Mouse (Mus musculus) kidney, adult 2 months (tissue): ENCODE measurements around the gene Spata33. TPM values are rescaled to one million over a fixed set of nuclear protein-coding genes. Genes with fewer than 3 reads are reported as not detected.
"Not testable (repeated sequence)": the region's sequence is repeated elsewhere in the genome, so short reads cannot be mapped to it uniquely, and the experiment has no call there.

ENCODE experiments used
- DNase-seq: peaks from one replicate; pipeline ENCODE4 v3.0.0; 2021
- H3K27ac ChIP-seq: fragments of 200-500 bp; 2 replicates; pipeline ENCODE4 v1.5.1; 2012; ENCODE audit warnings: low read depth, low read length, control low read depth, inconsistent platforms; ENCODE audit not compliant: insufficient read depth
- H3K27me3 ChIP-seq: fragments of 200-500 bp; replicated peaks from 2 replicates; pipeline ENCODE4 v1.6.1; 2012; ENCODE audit warnings: mild to moderate bottlenecking, moderate library complexity, low read length, inconsistent platforms; ENCODE audit not compliant: control insufficient read depth, insufficient read depth
- H3K36me3 ChIP-seq: fragments of 200-500 bp; 2 replicates; pipeline ENCODE4 v1.6.1; 2012; ENCODE audit warnings: mild to moderate bottlenecking, moderate library complexity, low read length, inconsistent platforms; ENCODE audit not compliant: control insufficient read depth, insufficient read depth
- H3K4me1 ChIP-seq: fragments of 200-500 bp; 2 replicates; pipeline ENCODE4 v1.6.1; 2011; ENCODE audit warnings: low read length; ENCODE audit not compliant: control insufficient read depth, insufficient read depth
- H3K4me3 ChIP-seq: fragments of 200-500 bp; 2 replicates; pipeline ENCODE4 v1.5.1; 2011; ENCODE audit warnings: mild to moderate bottlenecking, low read depth, low read length, control low read depth; ENCODE audit not compliant: insufficient read depth
- CTCF ChIP-seq: fragments of 200-500 bp; conservative IDR thresholded peaks from 2 replicates; pipeline ENCODE4 v1.5.1; 2011; ENCODE audit warnings: low read depth, mild to moderate bottlenecking, control low read depth, low read length, moderate library complexity, mixed read lengths; ENCODE audit not compliant: insufficient read depth, insufficient read length
- POLR2A ChIP-seq: fragments of 200-500 bp; IDR thresholded peaks from one replicate; pipeline ENCODE4 v1.6.1; 2011; ENCODE audit warnings: low read depth, low read length, control low read depth
- WGBS: fragments of 180-500 bp; shearing (Covaris S2); methylation state at CpG from one replicate; pipeline ENCODE4 v1.1.7; 2018; 5-methylcytosine and 5-hydroxymethylcytosine counted together
- polyA plus RNA-seq: library from polyadenylated mRNA; depleted of rRNA; stranded (reverse); fragments of >200 nt; gene quantifications from 2 replicates; pipeline ENCODE4 v1.2.3, GENCODE M21; 2012

The Spata33 gene
- polyA plus RNA-seq, 1 experiment: 4.6 TPM

DNA sequence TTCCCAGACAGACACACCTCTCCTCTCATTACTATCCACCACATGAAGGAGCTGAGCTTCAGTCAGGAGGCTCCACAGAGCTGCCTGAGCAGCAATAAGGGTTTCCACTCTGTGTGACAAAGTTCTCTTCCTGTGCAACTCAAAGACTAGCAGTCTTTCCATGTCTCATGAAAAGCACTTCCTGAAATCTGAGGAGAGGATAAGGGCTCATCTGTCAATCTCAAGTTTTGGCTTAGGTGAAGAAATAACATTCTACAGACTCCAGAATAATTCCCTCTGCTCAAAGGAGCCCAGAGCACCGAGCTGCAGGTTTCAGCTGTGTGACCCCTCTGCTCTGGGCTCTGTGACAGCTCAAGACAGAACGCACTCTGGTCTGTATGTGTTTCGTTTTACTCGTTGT lies 40.3 kb downstream of the Spata33 start:
- no peaks in the 10 kb centered on the region for H3K27me3 ChIP-seq
- no peak overlapping the region for H3K27ac ChIP-seq
- H3K4me3 ChIP-seq: no peak overlapping the region
- no peaks in the 10 kb centered on the region; the same call in 1 of the 2 replicates for H3K36me3 ChIP-seq
- peaks cover 10% of the 10 kb centered on the region; the same call in 1 of the 2 replicates for H3K4me1 ChIP-seq
- 28% methylated on average over 4 of the region's 4 CpGs for WGBS
- no peak for TF ChIP-seq POLR2A
- DNase-seq: no peak

DNA sequence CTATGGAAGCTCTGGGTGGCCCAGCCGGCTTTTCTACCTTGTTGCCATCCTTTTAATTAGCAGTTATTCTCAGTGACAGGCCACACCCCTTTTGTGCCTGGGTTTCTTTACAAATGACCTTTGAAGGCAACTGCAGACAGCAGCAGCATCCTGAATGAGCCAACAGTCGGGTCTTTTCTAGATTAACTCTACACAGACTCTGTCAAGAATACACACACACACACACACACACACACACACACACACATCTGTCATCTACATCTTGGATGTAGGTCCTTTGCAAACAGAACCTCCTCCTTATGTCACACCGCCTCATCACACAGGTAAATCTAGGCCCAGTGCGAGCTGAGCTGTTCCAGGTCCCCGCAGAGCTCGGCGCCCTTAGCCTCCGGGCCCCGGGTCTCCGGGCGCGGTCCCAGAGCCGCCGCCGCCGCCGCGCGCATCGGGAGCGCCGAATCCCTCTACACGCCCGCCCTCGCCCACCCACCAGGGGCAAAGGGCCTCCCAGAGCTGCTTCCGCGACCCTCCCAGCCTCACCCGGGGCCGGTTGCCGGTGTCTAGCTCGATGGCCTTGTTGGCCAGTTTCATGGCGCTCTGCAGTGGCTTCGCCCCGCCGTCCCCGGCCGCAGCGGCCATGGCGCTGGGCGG lies 40.9 kb downstream of the Spata33 start:
- Histone ChIP-seq H3K27ac (peak overlapping the region; percentile 45), H3K27me3 (no peaks in the 10 kb centered on the region), H3K36me3 (no peaks in the 10 kb centered on the region; the same call in 1 of the 2 replicates), H3K4me1 (peaks cover 10% of the 10 kb centered on the region; the same call in 1 of the 2 replicates), H3K4me3 (peak overlapping the region; percentile 97)
- TF ChIP-seq POLR2A (no peak), CTCF (no peak)
- DNase-seq: peak; percentile 52
- under 1% methylated on average over 40 of the region's 40 CpGs for WGBS

DNA sequence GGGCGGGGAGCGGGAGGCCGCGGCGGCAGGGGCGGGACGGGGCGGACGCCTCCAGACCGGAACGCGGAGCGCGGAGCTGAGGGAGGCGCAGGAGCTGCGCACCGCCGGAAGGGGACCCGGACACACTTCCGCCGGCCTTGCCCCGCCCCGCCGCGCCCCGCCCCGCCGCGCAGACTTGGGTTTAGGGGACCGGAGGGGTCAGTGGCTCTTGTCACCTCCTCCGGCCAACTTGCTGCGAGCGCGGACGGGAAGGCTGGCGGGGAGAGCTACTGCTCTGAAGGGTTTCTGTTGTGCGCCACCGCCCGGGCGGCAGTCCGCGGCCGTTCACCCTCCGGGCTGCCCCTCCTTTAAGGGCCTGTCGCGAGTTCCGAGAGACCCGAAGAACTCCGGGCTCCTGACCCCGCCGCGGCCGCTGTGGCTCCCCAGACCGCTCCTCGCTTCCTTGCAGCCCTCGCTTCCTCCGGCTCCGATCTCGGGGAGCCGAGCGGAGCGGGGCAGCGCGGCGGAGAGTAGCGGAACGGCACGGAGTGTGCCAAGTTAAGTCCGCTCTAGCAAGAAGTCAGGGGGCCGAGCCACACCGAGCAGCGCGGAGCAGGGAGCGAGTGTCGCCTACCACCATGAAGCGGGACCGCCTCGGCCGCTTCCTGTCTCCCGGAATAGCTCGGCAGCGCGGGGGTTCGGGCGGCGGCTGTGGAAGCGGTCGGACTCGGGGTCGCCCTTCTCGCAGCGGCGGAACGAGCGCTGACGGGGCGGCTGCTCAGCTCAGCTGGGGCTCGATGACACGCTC lies 41.7 kb downstream of the Spata33 start, which contains the start of the genes Zfp276 and Vps9d1:
Zfp276 (plus strand) TSS at position 97 of the 787 bp plus-strand sequence.
Vps9d1 (minus strand) TSS at position 250 of the 787 bp plus-strand sequence.
- TF ChIP-seq POLR2A (no peak), CTCF (no peak)
- H3K4me3 ChIP-seq: peak within 1 kb of the TSS; percentile 97
- H3K36me3 ChIP-seq: no peaks in the 10 kb centered on the region; the same call in 1 of the 2 replicates
- no peaks in the 10 kb centered on the region for H3K27me3 ChIP-seq
- peak within 1 kb of the TSS; percentile 88 for H3K27ac ChIP-seq
- H3K4me1 ChIP-seq: peaks cover 10% of the 10 kb centered on the region; the same call in 1 of the 2 replicates
- peak; percentile 91 for DNase-seq
- under 1% methylated on average over 99 of the region's 99 CpGs for WGBS

DNA sequence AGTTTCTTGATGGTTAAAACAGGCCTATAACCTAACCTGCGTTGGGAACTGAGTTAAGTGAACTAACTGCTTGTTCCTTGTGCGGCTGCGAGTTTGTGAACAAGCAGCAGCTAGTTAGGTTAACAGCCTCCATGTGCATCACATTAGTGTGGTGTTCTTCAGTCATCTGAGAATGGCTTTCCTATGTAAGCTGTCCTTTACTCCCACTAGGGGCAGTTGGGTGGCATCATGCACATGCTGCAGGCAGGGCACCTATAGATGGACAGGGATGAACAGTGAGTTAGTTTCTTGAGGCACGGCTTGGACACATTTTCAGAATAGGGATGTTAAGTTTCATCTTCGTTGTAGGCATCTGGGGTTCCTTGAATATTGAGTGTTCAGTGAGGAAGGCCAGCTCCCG lies 42.5 kb downstream of the Spata33 start:
- Histone ChIP-seq H3K36me3 (no peaks in the 10 kb centered on the region; the same call in 1 of the 2 replicates), H3K4me3 (peak overlapping the region; percentile 97), H3K4me1 (peaks cover 10% of the 10 kb centered on the region; the same call in 1 of the 2 replicates), H3K27ac (no peak overlapping the region), H3K27me3 (no peaks in the 10 kb centered on the region)
- peak; percentile 26; the same call in 1 of the 2 replicates for TF ChIP-seq CTCF
- TF ChIP-seq POLR2A: no peak
- DNase-seq: no peak
- WGBS: 57% methylated on average over 6 of the region's 6 CpGs

DNA sequence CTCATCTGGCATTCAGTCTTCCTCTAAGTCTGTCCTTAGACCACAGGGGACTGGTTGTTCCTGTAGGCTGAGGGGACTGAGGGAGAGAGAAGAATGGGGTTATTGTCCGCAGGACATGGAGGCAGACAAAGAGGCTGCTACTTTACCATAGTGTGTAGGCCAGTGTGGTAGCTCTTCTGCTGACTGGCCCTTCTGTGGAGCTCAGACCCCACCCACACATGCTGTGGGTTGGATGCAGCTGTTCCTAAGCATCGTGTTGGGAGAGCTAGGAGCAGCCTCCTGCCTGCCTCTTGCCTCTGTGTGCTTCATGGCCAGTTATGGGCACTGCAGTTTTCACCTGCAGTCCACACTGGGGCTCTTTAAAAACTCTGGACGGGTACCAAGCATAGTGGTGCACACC lies 44.5 kb downstream of the Spata33 start:
- H3K27me3 ChIP-seq: no peaks in the 10 kb centered on the region
- TF ChIP-seq CTCF (no peak), POLR2A (no peak)
- H3K36me3 ChIP-seq: peaks cover 2% of the 10 kb centered on the region; the same call in 1 of the 2 replicates
- H3K4me1 ChIP-seq: peaks cover 10% of the 10 kb centered on the region; the same call in 1 of the 2 replicates
- no peak overlapping the region for H3K4me3 ChIP-seq
- H3K27ac ChIP-seq: no peak overlapping the region
- WGBS: 86% methylated on average over 3 of the region's 3 CpGs
- no peak for DNase-seq

DNA sequence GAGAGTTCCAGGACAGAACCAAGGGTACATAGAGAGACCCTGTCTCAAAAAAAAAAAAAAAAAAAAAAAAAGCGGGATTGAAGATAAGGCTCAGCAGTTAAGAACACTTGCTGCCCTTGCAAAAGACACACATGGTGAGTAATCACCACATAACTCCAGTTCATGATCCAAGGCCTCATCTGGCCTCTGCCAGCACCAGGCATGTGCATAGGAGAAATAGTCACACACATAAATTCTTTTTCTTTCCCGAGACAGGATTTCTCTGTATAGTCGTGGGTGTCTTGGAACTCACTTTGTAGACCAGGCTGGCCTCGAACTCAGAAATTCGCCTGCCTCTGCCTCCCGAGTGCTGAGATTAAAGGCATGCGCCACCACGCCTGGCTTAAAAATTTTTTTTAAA lies 45.0 kb downstream of the Spata33 start:
- 93% methylated on average over 8 of the region's 8 CpGs for WGBS
- DNase-seq, H3K36me3 ChIP-seq: not testable (repeated sequence)

More for the DNA sequence above, 45.0 kb downstream of the Spata33 start:
- H3K27ac ChIP-seq, H3K4me3 ChIP-seq, H3K27me3 ChIP-seq, H3K4me1 ChIP-seq: not testable (repeated sequence)
